Mouse (Mus musculus) CH12.LX (cell line): ENCODE results near the gene Cyb5rl. TPM values are rescaled to one million over a fixed set of nuclear protein-coding genes. Genes with fewer than 3 reads are reported as not detected.

ENCODE experiments used
- DNase-seq: peaks from one replicate; pipeline ENCODE4 v3.0.0-alpha.2; 2013; ENCODE audit errors: extremely low read depth
- H3K27ac ChIP-seq: 2 replicates; pipeline ENCODE4 v1.5.1; 2012; ENCODE audit warnings: low read depth, mild to moderate bottlenecking, control low read depth, moderate library complexity; ENCODE audit not compliant: insufficient read depth
- H3K27me3 ChIP-seq: replicated peaks from 2 replicates; pipeline ENCODE3; 2012; ENCODE audit warnings: inconsistent platforms
- H3K36me3 ChIP-seq, 2 experiments: replicated peaks in 1 of 2; 2 replicates each; pipeline versions ENCODE3 to v1.6.1; 2012; ENCODE audit warnings: inconsistent platforms in 1 of 2, low read length in 1 of 2, mild to moderate bottlenecking in 1 of 2, mixed read lengths in 1 of 2, moderate library complexity in 1 of 2; ENCODE audit not compliant: control insufficient read depth in 1 of 2, insufficient read depth in 1 of 2
- H3K4me1 ChIP-seq, 2 experiments: 2 replicates each; pipeline ENCODE4 v1.6.1; 2012; ENCODE audit warnings: inconsistent platforms in 1 of 2, moderate library complexity in 1 of 2; ENCODE audit not compliant: insufficient read depth in 2 of 2, control insufficient read depth in 1 of 2
- H3K4me2 ChIP-seq: 2 replicates; pipeline ENCODE4 v1.6.1; 2012; ENCODE audit warnings: low read depth, mild to moderate bottlenecking, control low read depth; ENCODE audit not compliant: poor library complexity, insufficient read depth, severe bottlenecking
- H3K4me3 ChIP-seq, 3 experiments: fragments of 150-350 bp in 1 of 3; sonication (generic) in 1 of 3; replicated peaks in 1 of 3; 2 replicates each; pipeline versions ENCODE3 to v1.5.1; 2011 to 2012; ENCODE audit warnings: low read depth in 2 of 3, low read length in 2 of 3, mild to moderate bottlenecking in 2 of 3, moderate library complexity in 2 of 3, control low read depth in 1 of 3, improper control_type of control experiment in 1 of 3, inconsistent platforms in 1 of 3, mixed read lengths in 1 of 3; ENCODE audit not compliant: poor library complexity in 1 of 3
- H3K79me2 ChIP-seq: replicated peaks from 2 replicates; pipeline ENCODE4 v1.6.1; 2012; ENCODE audit warnings: mild to moderate bottlenecking, moderate library complexity; ENCODE audit not compliant: control insufficient read depth, poor library complexity, insufficient read depth, severe bottlenecking; ENCODE audit errors: extremely low read depth
- H3K9ac ChIP-seq: 2 replicates; pipeline ENCODE4 v1.6.1; 2012; ENCODE audit warnings: low read depth, mild to moderate bottlenecking, control low read depth, moderate library complexity; ENCODE audit not compliant: insufficient read depth
- H3K9me3 ChIP-seq: replicated peaks from 2 replicates; pipeline ENCODE3; 2012; ENCODE audit warnings: low read length, inconsistent platforms, mixed read lengths
- CHD2 ChIP-seq: IDR thresholded peaks from 2 replicates; pipeline ENCODE4 v1.6.1; 2011; ENCODE audit warnings: low read length, improper control_type of control experiment
- CTCF ChIP-seq, 2 experiments: IDR thresholded peaks in 1 of 2; conservative IDR thresholded peaks in 1 of 2; 2 replicates each; pipeline ENCODE4 v1.5.1; 2011 to 2012; ENCODE audit warnings: low read depth in 2 of 2, low read length in 2 of 2, improper control_type of control experiment in 1 of 2, inconsistent platforms in 1 of 2, mild to moderate bottlenecking in 1 of 2, moderate library complexity in 1 of 2
- E2F4 ChIP-seq: IDR thresholded peaks from 2 replicates; pipeline ENCODE4 v1.6.1; 2011; ENCODE audit warnings: low read depth, low read length, improper control_type of control experiment; ENCODE audit not compliant: insufficient replicate concordance
- EP300 ChIP-seq: IDR thresholded peaks from 2 replicates; pipeline ENCODE4 v1.6.1; 2011; ENCODE audit warnings: low read length, improper control_type of control experiment
- ETS1 ChIP-seq: conservative IDR thresholded peaks from 2 replicates; pipeline ENCODE4 v1.6.1; 2012; ENCODE audit warnings: low read depth, mild to moderate bottlenecking, inconsistent platforms, low read length, improper control_type of control experiment, moderate library complexity
- GABPA ChIP-seq: IDR thresholded peaks from 2 replicates; pipeline ENCODE4 v1.6.1; 2012; ENCODE audit warnings: low read depth, low read length, improper control_type of control experiment, inconsistent platforms; ENCODE audit not compliant: insufficient replicate concordance
- HCFC1 ChIP-seq: IDR thresholded peaks from 2 replicates; pipeline ENCODE4 v1.6.1; 2012; ENCODE audit warnings: low read depth, mild to moderate bottlenecking, inconsistent platforms, low read length, improper control_type of control experiment
- JUN ChIP-seq: IDR thresholded peaks from 2 replicates; pipeline ENCODE4 v1.6.1; 2011; ENCODE audit warnings: low read depth, mild to moderate bottlenecking, low read length, improper control_type of control experiment, moderate library complexity; ENCODE audit not compliant: insufficient read depth
- MAX ChIP-seq: IDR thresholded peaks from 2 replicates; pipeline ENCODE4 v1.6.1; 2011; ENCODE audit warnings: low read length, improper control_type of control experiment
- MAZ ChIP-seq: IDR thresholded peaks from 2 replicates; pipeline ENCODE4 v1.6.1; 2012; ENCODE audit warnings: low read depth, mild to moderate bottlenecking, inconsistent platforms, low read length, improper control_type of control experiment, moderate library complexity
- MEF2A ChIP-seq: IDR thresholded peaks from 2 replicates; pipeline ENCODE4 v1.6.1; 2014; ENCODE audit warnings: low read depth, mild to moderate bottlenecking, inconsistent platforms, low read length, improper control_type of control experiment, borderline replicate concordance
- NELFE ChIP-seq: IDR thresholded peaks from 2 replicates; pipeline ENCODE4 v1.6.1; 2011; ENCODE audit warnings: low read depth, low read length, improper control_type of control experiment
- POLR2A ChIP-seq: IDR thresholded peaks from 2 replicates; pipeline ENCODE4 v1.6.1; 2011; ENCODE audit warnings: low read depth, mild to moderate bottlenecking, improper control_type of control experiment, low read length
- POLR2AphosphoS2 ChIP-seq: IDR thresholded peaks from 2 replicates; pipeline ENCODE4 v1.6.1; 2011; ENCODE audit warnings: low read depth, low read length, improper control_type of control experiment
- RCOR1 ChIP-seq: conservative IDR thresholded peaks from 2 replicates; pipeline ENCODE4 v1.6.1; 2012; ENCODE audit warnings: low read depth, mild to moderate bottlenecking, inconsistent platforms, low read length, improper control_type of control experiment
- SIN3A ChIP-seq: IDR thresholded peaks from 2 replicates; pipeline ENCODE4 v1.6.1; 2012; ENCODE audit warnings: low read length, improper control_type of control experiment, inconsistent platforms
- SMC3 ChIP-seq: IDR thresholded peaks from 2 replicates; pipeline ENCODE4 v1.6.1; 2011; ENCODE audit warnings: low read depth, low read length, improper control_type of control experiment
- TCF12 ChIP-seq: IDR thresholded peaks from 2 replicates; pipeline ENCODE4 v1.6.1; 2014; ENCODE audit warnings: low read depth, mild to moderate bottlenecking, inconsistent platforms, low read length, improper control_type of control experiment
- ZMIZ1 ChIP-seq: IDR thresholded peaks from 2 replicates; pipeline ENCODE4 v1.6.1; 2012; ENCODE audit warnings: low read depth, mild to moderate bottlenecking, inconsistent platforms, low read length, improper control_type of control experiment
- dilution Hi-C: fragments of 300-500 bp; cut with MboI; formaldehyde crosslinking; loops from 2 replicates; pipeline ENCODE4 v1.14.3; 2020; ENCODE audit warnings: low sequenced_read_pairs; ENCODE audit not compliant: extremely low pct_unique_long_range_greater_than_20kb, extremely low pct_ligation_motif_present
- in situ Hi-C: fragments of 300-500 bp; cut with MboI; formaldehyde crosslinking; loops from 3 replicates; pipeline ENCODE4 v1.14.3; 2019; ENCODE audit warnings: low sequenced_read_pairs, low pct_ligation_motif_present, low pct_unique_long_range_greater_than_20kb, mixed read lengths
- polyA plus RNA-seq: library from polyadenylated mRNA; unstranded; fragments of >175 nt; gene quantifications from 2 replicates; pipeline ENCODE4 v1.2.1, GENCODE M21; 2012; ENCODE audit warnings: low read depth; ENCODE audit not compliant: insufficient read length
- total RNA-seq, 2 experiments: library from RNA; depleted of rRNA; stranded (reverse); fragments of 300-350 nt in 1 of 2; fragments of >200 nt in 1 of 2; gene quantifications; 2 replicates each; pipeline ENCODE4 v1.2.3; 2012 to 2014

Cyb5rl gene
- total and polyA plus RNA-seq, 3 experiments, result 14.0 to 22.7 (median 19.3) TPM

DNA sequence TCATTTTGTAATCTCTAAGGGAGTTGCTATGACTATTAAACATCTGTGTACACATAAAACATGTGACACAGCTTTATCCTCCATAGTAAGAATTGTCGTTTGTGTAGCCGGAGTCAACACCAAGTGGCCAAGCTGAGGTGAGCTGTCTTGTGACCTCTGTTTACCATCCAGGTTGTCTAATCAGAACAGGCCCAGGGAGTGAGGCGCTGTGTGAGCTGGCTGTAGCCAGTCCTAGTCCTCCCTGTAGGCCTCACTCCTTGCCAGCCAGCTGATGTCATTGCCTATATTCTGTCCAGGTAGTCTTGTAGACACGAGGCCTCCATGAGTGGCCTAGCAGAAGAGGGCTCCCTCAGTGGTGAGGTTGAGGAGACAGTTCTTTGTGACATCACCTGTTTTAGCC is 31.1 kb upstream of the Cyb5rl start:
- no peak overlapping the region for H3K4me3 ChIP-seq
- TF ChIP-seq POLR2AphosphoS2 (no peak), TCF12 (no peak), MEF2A (no peak), GABPA (no peak), POLR2A (no peak), RCOR1 (no peak), JUN (no peak), HCFC1 (no peak), CHD2 (no peak), ETS1 (no peak), EP300 (no peak), SMC3 (no peak), SIN3A (no peak), NELFE (no peak), E2F4 (no peak), ZMIZ1 (no peak), MAZ (no peak)
- dilution Hi-C loops, result no loop called here
- no peak overlapping the region for H3K4me2 ChIP-seq
- H3K36me3 ChIP-seq, result peaks cover 58 to 95% of the 10 kb centered on the region in 2 experiments
- no peaks in the 10 kb centered on the region for H3K79me2 ChIP-seq
- H3K27me3 ChIP-seq, result no peaks in the 10 kb centered on the region
- DNase-seq, result no peak
- in situ Hi-C loops, result no loop called here
- H3K9ac ChIP-seq, result no peak overlapping the region
- H3K27ac ChIP-seq, result no peak overlapping the region
- no peaks in the 10 kb centered on the region for H3K9me3 ChIP-seq
- peaks cover 0 to 21% of the 10 kb centered on the region in 2 experiments; a peak in 2 of 4 replicates for H3K4me1 ChIP-seq

DNA sequence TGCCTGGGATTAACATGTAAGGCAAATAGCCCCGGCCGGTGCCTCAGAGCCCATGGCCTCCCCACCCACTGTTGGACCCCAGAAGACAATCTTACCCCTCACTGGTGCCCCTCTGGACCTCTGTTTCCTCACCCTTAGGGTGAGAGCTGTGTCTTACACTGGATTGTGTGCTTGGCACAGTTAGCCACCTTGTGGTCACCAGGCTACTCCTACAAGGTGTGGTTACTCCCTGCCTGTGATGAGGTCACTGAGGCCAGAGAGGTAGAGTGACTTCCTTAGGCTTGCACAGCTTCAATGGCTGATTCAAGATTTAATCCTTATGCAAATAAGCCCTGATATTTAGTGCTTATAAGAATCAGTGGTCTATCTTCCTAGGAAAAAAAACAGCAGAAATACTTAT is 29.8 kb upstream of the Cyb5rl start:
- in situ Hi-C loops (no loop called here), dilution Hi-C loops (no loop called here)
- Histone ChIP-seq H3K27ac (no peak overlapping the region), H3K9me3 (no peaks in the 10 kb centered on the region), H3K79me2 (no peaks in the 10 kb centered on the region), H3K27me3 (no peaks in the 10 kb centered on the region), H3K4me1 (peaks cover 0 to 30% of the 10 kb centered on the region in 2 experiments; a peak in 2 of 4 replicates), H3K36me3 (peaks cover 59 to 95% of the 10 kb centered on the region in 2 experiments), H3K9ac (no peak overlapping the region), H3K4me3 (no peak overlapping the region), H3K4me2 (no peak overlapping the region)
- DNase-seq, result no peak
- 0 out of 2 replicates have a peak, but pooled peaks have one; percentile 13 for TF ChIP-seq SMC3
- TF ChIP-seq MAX, result no peak
- peak in 1 of 2 experiments; percentile 14; a peak in 1 of 4 replicates for TF ChIP-seq CTCF (conservative IDR thresholded peaks at IDR 0.05 in 1 of 2, IDR thresholded peaks at IDR 0.05 in 1 of 2; ENCODE audit: low read depth in 2 of 2, low read length in 2 of 2)
